Mouse (Mus musculus) brain, embryonic 18.5 days (tissue): ENCODE measurements around the gene Ssh3.

Source experiments
- DNase-seq: peaks from one replicate; pipeline ENCODE4 v3.0.0-alpha.2; 2012; ENCODE audit warnings: low read depth, low spot score

The Ssh3 gene

GRCm38 (mm10) chr19:4244775-4245174 lies 24.2 kb downstream of the Ssh3 start:
- DNase-seq: no peak

DNA sequence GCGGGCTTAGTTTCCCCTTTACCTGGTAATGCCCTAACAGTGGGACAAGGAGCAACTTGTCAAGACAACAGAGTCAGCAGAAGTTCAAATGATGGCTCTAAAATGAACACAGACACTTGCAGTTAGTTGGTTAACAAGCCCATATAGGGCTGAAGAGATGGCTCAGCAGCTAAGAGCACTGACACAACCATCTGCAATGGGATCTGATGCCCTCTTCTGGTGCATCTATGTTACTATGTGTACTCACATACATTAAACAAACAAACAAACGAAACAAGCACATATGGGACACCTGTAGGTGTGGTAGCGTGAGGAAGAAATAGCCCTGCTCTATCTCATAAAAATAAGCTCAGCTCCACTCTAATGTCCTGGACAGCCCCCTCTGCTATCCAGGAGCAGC lies 26.6 kb downstream of the Ssh3 start:
- no peak for DNase-seq

DNA sequence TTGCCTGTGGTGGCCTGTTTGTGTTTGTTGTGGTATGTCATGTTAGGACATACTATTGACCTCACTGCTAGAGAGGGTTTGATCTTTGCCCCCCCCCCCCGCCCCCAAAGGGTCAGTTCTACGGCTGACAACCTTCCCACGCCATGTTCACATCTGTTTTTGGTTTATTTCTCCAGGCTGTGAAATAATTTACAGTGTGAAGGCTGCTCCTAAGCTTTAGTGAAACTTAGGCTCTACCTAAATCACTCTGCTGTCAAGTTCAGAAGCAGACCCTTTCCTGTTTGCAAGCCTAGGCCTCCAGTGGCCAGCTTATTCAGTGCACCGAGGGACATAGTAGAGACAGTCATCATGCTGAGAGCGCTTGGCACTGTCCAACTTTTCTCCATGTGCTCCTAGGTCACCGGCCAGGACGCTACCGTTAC lies 28.7 kb downstream of the Ssh3 start:
- DNase-seq: no peak

DNA sequence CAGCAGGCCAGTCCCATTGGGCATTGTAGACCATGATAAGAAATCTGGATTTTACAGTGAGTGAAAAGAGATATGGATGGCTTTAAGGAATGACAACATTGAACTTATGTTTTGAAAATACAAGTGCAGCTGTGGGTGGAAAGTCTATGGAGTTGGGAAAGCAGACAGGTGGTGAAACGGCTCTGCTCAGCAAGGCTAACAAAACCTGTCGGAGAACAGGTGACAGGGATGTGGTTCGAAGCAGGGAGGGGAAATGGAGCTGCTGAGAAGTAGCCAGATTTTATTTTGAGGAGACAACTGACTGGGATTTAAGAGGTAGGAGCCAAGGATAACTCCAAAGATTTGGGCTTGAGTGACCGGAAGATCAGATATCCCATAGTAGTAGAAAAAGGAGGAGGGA lies 34.4 kb downstream of the Ssh3 start:
- DNase-seq: no peak

DNA sequence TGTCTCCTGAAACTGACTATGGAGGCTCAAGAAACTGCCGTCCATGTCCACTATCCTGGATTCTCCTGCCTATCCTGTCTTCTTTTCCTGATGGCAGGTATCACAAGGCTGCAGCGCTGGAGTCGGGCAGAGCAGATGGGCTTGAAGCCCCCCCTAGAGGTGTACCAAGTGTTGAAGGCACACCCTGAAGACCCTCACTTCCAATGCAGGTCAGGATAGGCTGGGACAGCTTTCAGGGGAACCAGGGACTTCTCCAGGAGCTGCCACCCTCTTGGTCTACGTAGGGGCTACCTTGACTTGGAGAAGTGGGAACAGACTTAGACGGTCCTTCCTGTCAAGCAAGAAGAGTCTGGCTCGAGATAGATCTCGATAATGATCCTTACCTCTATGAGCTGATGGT lies 36.3 kb downstream of the Ssh3 start:
- no peak for DNase-seq

DNA sequence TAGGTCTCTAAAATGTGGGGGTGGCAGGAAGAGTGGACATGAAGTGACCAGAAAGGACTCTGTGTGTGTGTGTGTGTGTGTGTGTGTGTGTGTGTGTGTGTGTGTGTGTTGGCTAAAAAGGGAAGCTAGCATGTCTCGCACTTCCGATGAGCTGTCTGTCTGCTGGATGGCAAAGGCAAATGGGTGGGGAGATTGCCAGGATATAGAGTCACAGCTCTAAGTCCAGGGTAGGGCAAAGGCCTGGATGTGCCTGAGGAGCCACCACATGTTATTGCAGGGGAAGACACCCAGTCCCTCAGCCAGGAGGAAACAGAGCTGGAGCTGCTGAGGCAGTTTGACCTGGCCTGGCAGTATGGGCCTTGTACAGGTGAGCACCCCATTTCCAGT lies 36.8 kb downstream of the Ssh3 start:
- peak; percentile 1 for DNase-seq

GRCm38 (mm10) chr19:4231253-4232185 lies 37.5 kb downstream of the Ssh3 start, which contains the start of gene Pold4:
Pold4 (plus strand) TSS chr19:4231899.
- peak; percentile 87 for DNase-seq

- DNase-seq: no peak
Observed at GRCm38 (mm10) chr19:4230415-4230814, 38.6 kb downstream of the Ssh3 start.

- no peak for DNase-seq
Observed at GRCm38 (mm10) chr19:4229451-4230076, 39.4 kb downstream of the Ssh3 start.

DNA sequence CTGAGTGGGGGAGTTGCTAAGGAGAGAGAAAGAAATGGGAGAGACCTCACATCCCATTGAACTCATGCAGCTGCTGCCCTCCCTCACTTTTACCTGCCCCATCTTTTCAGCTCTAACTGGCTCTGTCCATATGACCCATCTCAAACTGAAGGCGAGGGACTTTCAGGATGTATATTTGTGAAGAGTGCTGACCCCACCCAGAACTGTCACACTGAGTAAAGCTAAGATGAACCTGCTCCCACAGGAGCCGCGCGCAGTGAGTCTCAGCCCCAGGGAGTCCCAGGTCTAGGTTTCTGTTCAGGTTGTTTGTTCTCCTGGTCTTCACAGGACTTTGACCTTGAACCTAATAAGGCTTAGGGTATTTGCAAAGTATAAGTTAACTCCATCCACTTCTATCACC lies 40.1 kb downstream of the Ssh3 start:
- DNase-seq: no peak

DNA sequence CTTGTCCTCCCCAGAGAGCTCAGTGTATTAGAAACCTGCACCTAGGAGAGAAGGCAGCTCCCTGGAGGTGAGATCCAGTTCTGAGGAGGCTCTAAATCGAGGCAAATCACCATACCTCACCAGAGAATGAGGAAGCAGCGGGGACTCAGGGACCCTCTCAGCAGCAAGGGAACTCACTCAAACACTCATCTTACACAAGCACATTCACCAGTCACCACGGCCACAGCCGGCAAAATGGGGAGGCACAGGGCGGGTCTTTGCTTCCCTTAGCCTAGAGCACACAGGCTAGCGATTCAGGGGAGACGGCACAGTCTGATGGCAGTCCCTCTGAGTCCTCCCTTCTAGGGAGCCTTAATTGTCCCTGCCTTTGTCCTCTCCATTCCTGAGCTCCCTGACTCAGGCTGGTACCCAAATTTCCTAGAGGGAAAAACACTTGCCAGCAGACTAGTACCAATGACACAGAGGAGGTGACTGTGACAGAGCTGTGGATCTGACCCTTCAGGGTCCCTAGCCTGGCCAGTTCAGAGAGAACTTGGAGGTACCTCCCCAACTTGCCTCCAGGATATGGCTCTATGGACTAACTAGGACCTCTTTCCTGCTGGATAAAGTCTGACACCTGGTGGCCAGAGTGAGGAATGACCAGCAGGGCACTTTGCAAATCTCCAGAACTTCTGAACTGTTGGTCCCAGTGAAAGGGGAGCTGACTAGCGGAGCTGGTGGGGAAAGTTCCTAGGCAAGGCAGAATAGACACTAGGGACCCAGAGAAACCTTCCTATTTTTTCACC lies 40.9 kb downstream of the Ssh3 start:
- no peak for DNase-seq

- DNase-seq: no peak
Observed at GRCm38 (mm10) chr19:4227446-4227845, 41.5 kb downstream of the Ssh3 start.

DNA sequence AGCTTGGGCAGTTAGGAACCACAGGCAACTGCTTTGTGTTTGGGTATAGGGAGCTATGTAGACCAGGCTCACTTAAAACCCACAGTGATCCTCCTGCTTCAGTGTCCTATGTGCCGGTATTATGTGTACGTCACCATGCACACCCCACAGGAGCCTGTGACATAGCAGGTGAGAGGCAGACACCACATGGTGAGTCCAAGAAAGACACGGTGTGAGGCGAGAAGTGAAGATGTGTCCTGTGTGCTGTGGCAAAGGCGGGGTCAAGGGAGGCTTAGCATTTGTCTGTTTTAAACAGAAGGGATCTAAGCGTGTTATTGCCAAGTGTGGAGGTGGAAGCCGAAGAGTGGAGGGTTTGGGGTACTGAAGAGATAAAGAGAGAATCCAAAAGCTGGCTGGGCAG lies 42.2 kb downstream of the Ssh3 start:
- DNase-seq: no peak

- DNase-seq: no peak
Observed at GRCm38 (mm10) chr19:4222165-4222564, 46.8 kb downstream of the Ssh3 start.

- DNase-seq: no peak
Observed at GRCm38 (mm10) chr19:4220957-4221743, 47.8 kb downstream of the Ssh3 start.

DNA sequence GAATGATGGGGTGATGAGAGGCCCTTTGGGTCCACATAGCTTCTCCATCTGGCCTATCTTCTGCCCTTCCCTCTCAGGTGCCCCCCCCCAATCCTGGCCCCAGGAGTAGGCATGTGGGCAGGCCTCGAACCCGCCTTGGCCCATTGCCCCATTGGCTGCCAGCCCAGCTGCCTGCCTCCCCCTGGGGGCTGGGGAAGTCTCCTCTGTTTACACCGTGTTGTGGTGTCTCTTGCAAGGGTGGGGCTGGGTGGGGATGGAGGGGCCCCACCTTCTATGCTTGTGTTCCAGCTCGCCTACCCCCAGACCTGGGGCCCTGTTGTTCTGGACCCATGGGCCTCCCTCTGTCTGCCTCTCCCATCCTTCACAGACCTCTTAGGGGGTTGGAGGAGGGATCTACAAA lies 48.6 kb downstream of the Ssh3 start:
- DNase-seq: no peak

DNA sequence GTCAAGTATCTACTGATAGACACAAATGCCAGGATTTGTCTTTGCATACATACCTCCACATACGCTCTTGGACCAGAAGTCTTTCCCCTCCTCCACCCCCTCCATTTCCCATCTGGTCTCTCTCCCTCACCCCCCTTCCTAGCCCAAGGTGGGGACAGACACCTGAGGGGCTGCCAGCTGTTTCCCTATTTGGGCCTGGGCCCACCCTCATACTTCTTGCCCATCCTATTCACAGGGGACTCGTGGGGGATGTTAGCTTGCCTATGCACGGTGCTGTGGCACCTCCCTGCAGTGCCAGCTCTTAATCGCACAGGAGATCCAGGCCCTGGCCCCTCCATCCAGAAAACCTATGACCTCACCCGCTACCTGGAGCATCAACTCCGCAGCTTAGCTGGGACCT lies 49.0 kb downstream of the Ssh3 start:
- no peak for DNase-seq

GRCm38 (mm10) chr19:4218784-4219183 lies 50.2 kb downstream of the Ssh3 start:
- DNase-seq: no peak

GRCm38 (mm10) chr19:4218293-4218692 lies 50.7 kb downstream of the Ssh3 start:
- no peak for DNase-seq

DNA sequence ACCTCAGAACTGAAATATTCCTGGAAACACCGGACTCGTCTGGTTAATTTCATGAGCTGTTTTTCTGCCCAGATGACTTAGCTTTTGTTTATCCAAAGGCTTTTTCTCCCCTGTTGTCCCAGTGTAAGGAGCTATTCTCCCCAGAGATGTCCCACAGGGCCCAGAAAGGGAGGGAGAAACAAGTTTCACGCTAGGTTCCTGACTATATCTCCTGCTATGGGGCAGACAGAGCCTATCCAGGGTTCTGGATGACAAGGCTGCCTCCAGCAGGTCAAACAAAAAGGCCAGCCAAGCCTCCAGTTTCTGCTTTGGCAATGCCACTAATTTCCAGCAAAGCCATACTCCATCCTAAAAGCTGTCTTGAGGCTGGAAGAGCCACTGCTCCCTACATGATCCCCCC lies 51.1 kb downstream of the Ssh3 start:
- no peak for DNase-seq

DNA sequence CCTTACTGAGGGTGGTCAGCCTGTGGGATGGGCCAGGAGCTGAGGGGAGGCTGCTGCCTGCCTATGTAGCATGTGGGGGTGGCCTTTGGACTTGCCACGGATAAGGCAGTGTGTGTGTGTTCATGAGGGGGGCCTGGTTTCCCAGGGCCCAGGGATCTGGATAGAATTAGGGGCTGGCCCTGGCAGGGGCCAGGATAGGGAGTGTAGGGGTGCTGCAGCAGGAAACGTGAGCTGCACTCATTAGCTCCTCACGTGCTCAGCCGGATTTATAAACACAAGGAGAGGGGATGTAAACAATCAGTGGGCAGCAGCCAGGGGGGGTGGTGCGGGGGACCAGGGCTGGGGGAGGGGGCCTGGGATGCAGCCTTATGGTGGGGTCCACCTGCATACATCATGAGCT lies 51.8 kb downstream of the Ssh3 start:
- DNase-seq: no peak
